Mouse (Mus musculus) neural tube, postnatal 0 days (tissue): ENCODE measurements around the gene Cnpy3. TPM values are rescaled to one million over a fixed set of nuclear protein-coding genes. Genes with fewer than 3 reads are reported as not detected.

Experiments
- polyA plus RNA-seq: library from polyadenylated mRNA; unstranded; fragments of >200 nt; fragmentation: Nextera tagmentation; extraction: Ambion mirVana; gene quantifications from 2 replicates; pipeline ENCODE4 v1.2.1, GENCODE M21; 2015

Cnpy3 gene
- polyA plus RNA-seq: 71.4 and 79.9 TPM in 2 replicates

GRCm38 (mm10) chr17:46751794-46752556, at the start of gene Cnpy3:
Cnpy3 (minus strand) TSS chr17:46752214.

GRCm38 (mm10) chr17:46782341-46783221, 30.6 kb upstream of the Cnpy3 start, which contains the start of gene Rpl7l1:
Rpl7l1 (minus strand) TSS chr17:46782672.

GRCm38 (mm10) chr17:46772404-46773277, 20.6 kb upstream of the Cnpy3 start, which contains the start of gene 2310039H08Rik:
2310039H08Rik (plus strand) TSS chr17:46772635.

GRCm38 (mm10) chr17:46763544-46763943, 11.5 kb upstream of the Cnpy3 start, which contains the start of gene Ptcra:
Ptcra (minus strand) TSS chr17:46763712.

GRCm38 (mm10) chr17:46728904-46729318, 23.1 kb downstream of the Cnpy3 start, which contains the start of gene Gnmt:
Gnmt (minus strand) TSS chr17:46729168.

GRCm38 (mm10) chr17:46710959-46711597, 40.9 kb downstream of the Cnpy3 start, which contains the start of gene Pex6:
Pex6 (plus strand) TSS chr17:46711463.

GRCm38 (mm10) chr17:46704887-46705835, 46.9 kb downstream of the Cnpy3 start, which contains the start of gene Ppp2r5d:
Ppp2r5d (minus strand) TSS chr17:46705111.

Other genes starting within 250 kb of the Cnpy3 start
- gene Cul9, start 205.8 kb downstream of the Cnpy3 start, polyA plus RNA-seq: 14.0 and 18.6 TPM in 2 replicates
- gene Srf, start 196.0 kb downstream of the Cnpy3 start, polyA plus RNA-seq: 4.0 and 5.5 TPM in 2 replicates
- gene Ptk7, start 122.7 kb downstream of the Cnpy3 start, polyA plus RNA-seq: 21.4 and 22.3 TPM in 2 replicates
- gene Klc4, start 106.2 kb downstream of the Cnpy3 start, polyA plus RNA-seq: 19.2 and 21.3 TPM in 2 replicates
- gene Mrpl2, start 106.0 kb downstream of the Cnpy3 start, polyA plus RNA-seq: 84.8 and 87.9 TPM in 2 replicates
- 22.7 and 23.5 TPM in 2 replicates for gene Cul7, start 101.9 kb downstream of the Cnpy3 start, polyA plus RNA-seq
- 50.1 and 51.5 TPM in 2 replicates for gene Rrp36, start 77.9 kb downstream of the Cnpy3 start, polyA plus RNA-seq
- 315 and 349 TPM in 2 replicates for gene Mea1, start 73.4 kb downstream of the Cnpy3 start, polyA plus RNA-seq
- 164 and 171 TPM in 2 replicates for gene Klhdc3, start 71.3 kb downstream of the Cnpy3 start, polyA plus RNA-seq
- 70.7 and 87.6 TPM in 2 replicates for gene Ppp2r5d, start 47.1 kb downstream of the Cnpy3 start, polyA plus RNA-seq
- 20.7 and 21.2 TPM in 2 replicates for gene Pex6, start 40.8 kb downstream of the Cnpy3 start, polyA plus RNA-seq
- gene Gnmt, start 23.0 kb downstream of the Cnpy3 start, polyA plus RNA-seq: 3.0 and 3.5 TPM in 2 replicates
- 0.23 and 0.24 TPM in 2 replicates for gene Ptcra, start 11.5 kb upstream of the Cnpy3 start, polyA plus RNA-seq
- gene 2310039H08Rik, start 20.4 kb upstream of the Cnpy3 start, polyA plus RNA-seq: 66.4 and 71.7 TPM in 2 replicates
- gene Rpl7l1, start 30.5 kb upstream of the Cnpy3 start, polyA plus RNA-seq: 55.2 and 63.9 TPM in 2 replicates
- 4.8 and 5.6 TPM in 2 replicates for gene Bicral, start 106.3 kb upstream of the Cnpy3 start, polyA plus RNA-seq
- gene Tbcc, start 138.5 kb upstream of the Cnpy3 start, polyA plus RNA-seq: 65.9 and 68.5 TPM in 2 replicates
- not detected in 2 replicates for gene Prph2, start 158.2 kb upstream of the Cnpy3 start, polyA plus RNA-seq